Mouse (Mus musculus) splenic B cell, adult 2 months (primary cell): ENCODE data around the gene Tspan31.
A peak's percentile ranks its signal among the peaks of the same experiment; 100 is the strongest.
"Not testable (repeated sequence)": the region's sequence is repeated elsewhere in the genome, so short reads cannot be mapped to it uniquely, and the experiment has no call there.

Experiments used
- DNase-seq: peaks from one replicate; pipeline ENCODE4 v3.0.0-alpha.2; 2011; ENCODE audit warnings: low read depth, low spot score
- H3K27me3 ChIP-seq: 2 replicates; pipeline ENCODE4 v1.6.1; 2012; ENCODE audit warnings: mild to moderate bottlenecking, low read length, moderate library complexity, mixed read lengths; ENCODE audit not compliant: control insufficient read depth, poor library complexity, insufficient read depth, severe bottlenecking
- H3K36me3 ChIP-seq: 2 replicates; pipeline ENCODE4 v1.6.1; 2012; ENCODE audit warnings: mild to moderate bottlenecking, low read length, moderate library complexity, mixed read lengths; ENCODE audit not compliant: control insufficient read depth, poor library complexity, insufficient read depth, severe bottlenecking

Tspan31 gene

DNA sequence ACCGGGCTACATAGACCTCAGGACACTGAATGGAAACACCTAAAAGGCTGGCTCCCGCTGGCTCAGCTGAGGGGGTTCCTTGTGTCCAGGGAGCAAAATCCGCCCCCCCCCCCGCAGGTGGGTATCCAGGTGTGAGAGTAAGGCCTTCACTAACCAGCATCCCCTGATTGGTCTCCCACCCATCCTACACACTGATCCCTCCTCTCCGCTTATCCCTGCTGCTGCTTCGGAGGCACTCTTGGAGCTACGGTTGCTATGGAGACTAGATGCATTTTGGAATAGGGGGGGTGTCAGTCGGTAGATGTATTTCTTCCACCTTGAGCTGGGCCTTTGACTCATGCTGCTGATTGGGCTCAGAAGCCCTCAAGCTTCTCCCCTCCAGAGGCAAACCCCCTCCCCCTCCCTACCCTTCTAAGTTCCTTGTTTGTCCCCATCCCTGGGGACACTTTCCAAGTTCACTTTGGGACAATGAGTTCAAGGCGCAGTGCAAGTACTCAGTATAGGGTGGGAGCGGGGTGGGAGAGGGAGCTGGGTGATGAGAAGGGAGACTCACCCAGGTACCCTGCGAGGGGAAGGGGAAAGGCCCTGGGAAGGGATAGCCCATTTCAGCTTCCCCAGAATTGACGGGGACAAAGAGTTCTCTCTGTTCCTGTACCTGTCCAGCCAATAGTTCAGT is 8.1 kb upstream of the Tspan31 start:
- Histone ChIP-seq H3K36me3 (peaks cover 13% of the 10 kb centered on the region), H3K27me3 (no peaks in the 10 kb centered on the region)
- no peak for DNase-seq

DNA sequence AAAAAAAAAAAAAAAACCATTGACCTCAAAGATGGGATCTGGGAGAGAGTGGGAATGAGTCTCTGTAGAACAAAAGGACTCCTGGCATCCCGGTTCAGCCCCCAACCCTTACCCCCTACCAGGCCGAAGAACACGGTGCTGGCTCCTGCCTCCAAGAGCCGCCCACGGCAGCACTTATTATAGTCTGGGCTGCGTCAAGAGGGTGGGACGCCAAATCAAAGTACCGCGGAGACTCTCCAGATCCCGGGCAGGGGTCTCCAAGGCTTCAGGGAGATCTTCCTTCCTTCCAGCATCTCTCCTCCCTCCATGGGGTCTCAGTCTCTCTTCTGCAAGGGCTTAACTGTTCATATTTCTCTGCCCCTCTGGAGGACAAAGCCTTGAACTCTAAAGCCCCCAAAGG is 7.5 kb upstream of the Tspan31 start:
- Histone ChIP-seq H3K36me3 (peaks cover 11% of the 10 kb centered on the region), H3K27me3 (no peaks in the 10 kb centered on the region)
- DNase-seq: no peak

DNA sequence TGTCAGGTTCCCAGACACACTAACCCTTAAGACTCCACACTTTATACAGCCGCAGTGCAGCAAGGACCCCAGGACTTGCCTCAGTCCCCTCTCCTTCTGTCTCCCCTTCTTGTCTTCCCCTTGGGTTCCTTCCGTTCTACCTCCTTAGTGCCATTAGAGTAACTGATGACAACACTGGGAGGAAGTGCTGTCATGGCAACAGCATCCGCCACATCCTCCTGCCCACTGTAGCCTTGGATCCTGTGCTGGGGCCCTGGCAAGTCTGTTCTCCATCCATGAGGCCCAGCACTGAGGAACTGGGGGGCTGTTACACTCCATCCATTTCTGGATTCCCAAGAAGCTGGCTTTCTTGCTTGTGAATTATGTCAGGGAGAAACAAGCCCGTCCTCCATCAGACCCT is 6.0 kb upstream of the Tspan31 start:
- peak; percentile 83 for DNase-seq
- Histone ChIP-seq H3K27me3 (no peaks in the 10 kb centered on the region), H3K36me3 (peaks cover 11% of the 10 kb centered on the region; the same call in 1 of the 2 replicates)

DNA sequence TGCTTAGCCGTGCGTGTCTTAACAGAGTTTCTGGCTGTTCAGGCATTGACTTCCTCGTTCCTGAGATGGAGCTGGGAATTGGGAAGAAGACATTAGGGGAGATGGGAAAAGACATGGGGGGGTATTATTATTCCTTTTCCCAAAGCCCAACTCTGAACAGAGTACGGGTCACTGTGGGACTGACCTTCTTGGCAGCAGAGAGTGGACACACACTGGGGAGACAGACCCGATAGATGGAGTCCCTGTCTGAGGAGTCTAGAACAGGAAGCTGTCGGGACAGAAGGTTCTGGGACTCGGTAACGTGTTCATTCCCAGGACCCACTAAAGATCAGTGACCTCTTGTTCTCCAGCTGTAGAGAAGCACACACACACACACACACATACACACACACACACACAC is 5.6 kb upstream of the Tspan31 start:
- peaks cover 11% of the 10 kb centered on the region; the same call in 1 of the 2 replicates for H3K36me3 ChIP-seq
- DNase-seq: peak; percentile 16
- H3K27me3 ChIP-seq: no peaks in the 10 kb centered on the region

DNA sequence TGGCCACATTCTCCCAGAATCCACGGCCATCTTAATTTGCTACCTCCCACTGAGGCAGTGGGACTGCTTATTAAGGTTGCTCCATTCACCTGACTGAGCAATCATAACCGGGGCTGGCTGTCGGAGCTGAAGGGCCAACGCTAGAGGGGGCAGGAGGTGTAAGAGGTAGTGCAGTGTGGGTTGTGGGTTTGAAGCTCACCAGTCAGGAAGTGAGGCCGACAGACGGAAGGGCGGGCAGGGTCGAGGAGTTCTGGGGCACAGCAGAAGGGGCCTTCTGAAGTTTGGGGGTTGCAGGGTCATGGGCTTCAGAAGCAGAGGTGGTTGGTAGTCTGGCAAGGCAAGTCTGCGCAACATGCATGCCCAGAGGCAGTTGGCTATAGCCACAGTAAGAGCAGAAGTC is 5.0 kb upstream of the Tspan31 start, which contains the start of gene Agap2:
Gene Agap2, plus strand, starts transcription at position 205 of the 400 bp plus-strand sequence.
- peaks cover 9% of the 10 kb centered on the region; the same call in 1 of the 2 replicates for H3K36me3 ChIP-seq
- DNase-seq: peak; percentile 87
- no peaks in the 10 kb centered on the region for H3K27me3 ChIP-seq

DNA sequence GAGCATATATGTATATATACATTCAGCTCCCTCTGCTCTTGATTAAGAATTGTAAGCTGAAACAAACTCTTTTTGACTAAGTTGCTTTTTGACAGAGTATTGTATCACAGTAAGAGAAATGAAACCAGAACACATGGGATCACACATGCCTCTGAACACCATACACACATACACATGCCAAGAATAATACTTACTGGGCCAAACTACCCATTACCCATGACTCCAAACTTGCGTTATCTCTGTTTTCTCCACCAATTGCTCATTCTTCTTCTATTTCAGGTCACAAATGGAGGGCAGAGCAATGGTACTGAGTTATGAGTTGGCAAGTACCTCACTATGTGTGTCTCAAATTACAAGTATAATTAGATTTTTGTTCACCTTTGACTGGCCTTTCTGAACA is 3.9 kb upstream of the Tspan31 start:
- H3K36me3 ChIP-seq: peaks cover 4% of the 10 kb centered on the region; the same call in 1 of the 2 replicates
- H3K27me3 ChIP-seq: no peaks in the 10 kb centered on the region
- no peak for DNase-seq

DNA sequence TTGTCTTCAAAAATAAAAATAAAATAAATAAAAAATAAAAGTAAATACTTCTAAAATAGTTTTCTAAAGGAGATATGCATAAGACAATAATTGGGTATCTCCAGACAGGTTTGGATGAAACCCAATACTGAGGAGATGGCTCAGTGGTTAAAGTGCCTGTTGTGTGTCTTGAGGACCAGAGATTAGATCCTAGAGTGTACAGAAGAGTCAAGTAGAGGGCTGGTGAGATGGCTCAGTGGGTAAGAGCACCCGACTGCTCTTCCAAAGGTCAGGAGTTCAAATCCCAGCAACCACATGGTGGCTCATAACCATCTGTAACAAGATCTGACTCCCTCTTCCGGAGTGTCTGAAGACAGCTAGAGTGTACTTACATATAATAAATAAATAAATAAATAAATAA is 2.9 kb upstream of the Tspan31 start:
- H3K27me3 ChIP-seq, H3K36me3 ChIP-seq, DNase-seq: not testable (repeated sequence)

DNA sequence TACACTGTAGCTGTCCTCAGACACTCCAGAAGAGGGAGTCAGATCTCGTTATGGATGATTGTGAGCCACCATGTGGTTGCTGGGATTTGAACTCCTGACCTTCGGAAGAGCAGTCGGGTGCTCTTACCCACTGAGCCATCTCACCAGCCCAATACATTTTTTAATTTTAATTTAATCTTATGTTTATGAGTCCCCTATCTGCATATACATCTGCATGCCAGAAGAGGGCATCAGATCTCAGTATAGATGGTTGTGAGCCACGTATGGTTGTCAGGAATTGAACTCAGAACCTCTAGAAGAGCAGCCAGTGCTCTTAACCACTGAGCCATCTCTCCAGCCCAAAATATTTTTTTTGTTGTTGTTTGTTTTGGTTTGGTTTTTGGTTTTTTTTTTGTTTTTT is 2.2 kb upstream of the Tspan31 start:
- H3K36me3 ChIP-seq: not testable (repeated sequence)

DNA sequence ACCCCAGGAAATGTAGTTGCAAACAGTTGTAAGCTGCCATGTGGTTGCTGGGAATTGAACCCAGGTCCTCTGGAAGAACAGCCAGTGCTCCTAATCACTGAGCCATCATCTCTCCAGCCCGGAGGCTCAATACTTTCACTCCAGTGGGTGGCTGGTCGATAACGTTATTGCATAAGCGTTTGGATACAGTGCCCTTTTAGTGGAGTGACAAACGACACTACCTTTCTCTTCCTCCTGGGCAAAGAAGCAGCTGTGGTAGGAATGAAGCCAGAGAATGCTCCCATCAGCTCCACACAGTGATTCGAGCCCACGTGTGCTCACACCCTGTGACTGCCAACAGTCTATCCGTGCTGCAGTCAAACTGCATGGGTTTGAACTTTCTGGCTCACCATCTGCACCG is 1.1 kb upstream of the Tspan31 start:
- no peak for DNase-seq
- Histone ChIP-seq H3K36me3 (0 out of 2 replicates have a peak, but pooled peaks cover 5% of the 10 kb centered on the region), H3K27me3 (no peaks in the 10 kb centered on the region)

More for the DNA sequence above, 2.2 kb upstream of the Tspan31 start:
- H3K27me3 ChIP-seq, DNase-seq: not testable (repeated sequence)

DNA sequence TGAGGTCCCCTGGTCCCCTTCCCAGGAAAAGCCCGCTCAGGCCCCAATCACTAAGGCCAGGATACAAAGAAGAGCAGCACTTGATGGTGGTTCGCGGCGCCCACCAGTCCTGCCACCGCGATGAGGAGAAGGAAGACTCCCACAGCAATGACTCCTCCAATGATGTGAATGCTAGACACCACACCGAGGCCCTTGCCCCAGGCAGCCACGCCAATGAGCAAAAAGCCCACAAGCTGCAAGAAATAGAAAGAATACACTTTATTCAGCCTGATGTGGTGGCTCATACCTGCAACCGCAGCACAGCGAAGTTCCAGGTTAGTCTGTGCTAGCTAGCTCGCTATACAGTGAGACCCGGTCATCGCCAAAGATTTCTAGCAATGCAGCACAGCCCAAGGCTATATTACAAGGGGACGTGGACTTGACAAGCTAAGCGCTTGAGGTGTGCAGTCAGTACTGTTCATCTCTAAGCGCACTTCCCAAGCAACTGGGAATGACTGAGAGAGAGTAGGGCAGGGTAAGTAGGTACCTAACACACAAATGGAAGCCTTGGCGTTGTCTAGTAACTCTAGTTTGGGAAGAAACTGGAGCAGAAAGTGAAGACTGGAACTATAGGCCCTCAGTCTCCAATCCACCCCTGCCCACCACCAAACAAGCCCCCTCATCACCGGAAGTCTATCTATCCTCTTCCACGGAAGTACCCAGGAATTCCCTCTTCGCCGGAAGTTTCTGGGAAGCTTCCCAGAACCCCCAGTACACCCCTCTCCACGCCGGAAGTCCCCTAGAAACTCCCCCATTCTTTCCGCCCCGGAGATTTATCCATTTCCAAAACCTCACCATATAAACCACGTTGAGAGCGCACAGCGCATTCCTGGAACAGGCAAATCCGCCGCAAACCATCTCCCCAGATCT is 529 bp downstream of the Tspan31 start:
- no peak for DNase-seq
- Histone ChIP-seq H3K36me3 (peaks cover 5% of the 10 kb centered on the region), H3K27me3 (no peaks in the 10 kb centered on the region)

DNA sequence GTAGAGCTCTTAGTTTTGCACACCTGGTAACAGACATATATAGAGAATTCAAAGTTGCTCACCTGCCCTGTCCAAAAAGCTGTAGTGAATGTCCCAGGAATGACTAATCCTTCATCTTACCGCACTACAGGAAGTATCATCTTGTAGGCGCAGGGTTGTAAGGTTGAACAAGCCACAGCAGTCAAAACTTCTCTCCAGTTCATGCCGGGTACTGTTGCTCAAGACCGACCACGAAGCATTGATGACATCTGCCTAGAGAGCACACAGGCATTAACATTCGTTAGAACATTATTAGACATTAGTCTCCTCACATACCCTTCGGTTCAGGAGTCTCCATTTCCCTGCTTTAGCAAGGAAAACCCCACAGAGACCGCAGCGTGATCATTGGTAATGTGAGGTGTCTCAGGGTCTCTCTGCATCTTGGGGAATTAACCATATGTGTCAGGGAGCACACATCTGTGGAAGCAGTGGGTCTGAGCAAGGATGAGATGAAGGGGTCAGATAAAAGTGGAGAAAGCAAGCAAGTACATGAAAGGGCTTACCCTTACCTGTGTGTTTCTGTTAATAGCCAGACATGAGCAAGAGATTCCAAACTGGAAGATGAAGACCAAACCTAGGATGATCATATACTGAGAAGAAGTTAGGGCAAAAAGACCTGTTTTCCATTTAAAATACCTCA is 1.6 kb downstream of the Tspan31 start:
- H3K27me3 ChIP-seq: no peaks in the 10 kb centered on the region
- DNase-seq: no peak
- peaks cover 5% of the 10 kb centered on the region for H3K36me3 ChIP-seq

DNA sequence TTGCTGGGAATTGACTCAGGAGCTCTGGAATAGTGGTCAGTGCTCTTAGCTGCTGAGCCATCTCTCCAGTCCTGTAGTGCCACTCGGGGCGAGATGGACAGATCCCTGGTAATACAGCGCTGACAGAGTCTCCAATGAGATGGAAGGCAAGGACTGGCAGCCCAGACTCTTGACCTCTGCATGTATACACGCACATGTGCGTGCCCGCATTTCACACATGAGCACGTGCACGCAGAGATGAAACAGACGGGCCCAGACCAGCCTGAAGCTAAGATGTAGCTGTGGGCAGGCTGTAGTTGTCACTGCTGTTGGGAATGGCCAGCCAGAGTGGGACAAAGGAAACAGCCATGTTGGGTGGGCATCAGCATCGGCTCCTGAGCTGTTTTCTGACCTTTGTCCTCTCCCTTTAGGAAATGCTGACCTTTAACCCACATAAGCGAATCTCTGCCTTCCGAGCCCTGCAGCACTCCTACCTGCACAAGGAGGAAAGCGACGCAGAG is 3.5 kb downstream of the Tspan31 start:
- DNase-seq: no peak
- H3K36me3 ChIP-seq: peaks cover 5% of the 10 kb centered on the region
- no peaks in the 10 kb centered on the region for H3K27me3 ChIP-seq

DNA sequence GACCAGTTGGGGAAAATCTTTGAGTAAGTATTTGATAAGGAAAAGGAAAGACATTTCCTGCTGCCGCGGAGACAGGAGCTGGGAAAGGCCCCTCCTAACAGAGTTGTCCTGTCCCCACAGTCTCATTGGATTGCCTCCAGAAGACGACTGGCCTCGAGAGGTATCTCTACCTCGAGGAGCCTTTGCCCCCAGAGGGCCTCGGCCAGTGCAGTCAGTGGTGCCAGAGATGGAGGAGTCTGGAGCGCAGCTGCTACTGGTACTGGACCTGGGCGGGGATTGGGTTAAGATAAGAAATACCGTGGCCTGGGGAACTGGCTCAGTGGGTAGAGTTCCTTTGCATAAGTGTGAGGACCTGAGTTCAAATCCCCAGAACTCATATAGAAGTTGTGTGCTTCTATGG is 4.1 kb downstream of the Tspan31 start:
- Histone ChIP-seq H3K27me3 (no peaks in the 10 kb centered on the region), H3K36me3 (peaks cover 5% of the 10 kb centered on the region)
- DNase-seq: no peak

DNA sequence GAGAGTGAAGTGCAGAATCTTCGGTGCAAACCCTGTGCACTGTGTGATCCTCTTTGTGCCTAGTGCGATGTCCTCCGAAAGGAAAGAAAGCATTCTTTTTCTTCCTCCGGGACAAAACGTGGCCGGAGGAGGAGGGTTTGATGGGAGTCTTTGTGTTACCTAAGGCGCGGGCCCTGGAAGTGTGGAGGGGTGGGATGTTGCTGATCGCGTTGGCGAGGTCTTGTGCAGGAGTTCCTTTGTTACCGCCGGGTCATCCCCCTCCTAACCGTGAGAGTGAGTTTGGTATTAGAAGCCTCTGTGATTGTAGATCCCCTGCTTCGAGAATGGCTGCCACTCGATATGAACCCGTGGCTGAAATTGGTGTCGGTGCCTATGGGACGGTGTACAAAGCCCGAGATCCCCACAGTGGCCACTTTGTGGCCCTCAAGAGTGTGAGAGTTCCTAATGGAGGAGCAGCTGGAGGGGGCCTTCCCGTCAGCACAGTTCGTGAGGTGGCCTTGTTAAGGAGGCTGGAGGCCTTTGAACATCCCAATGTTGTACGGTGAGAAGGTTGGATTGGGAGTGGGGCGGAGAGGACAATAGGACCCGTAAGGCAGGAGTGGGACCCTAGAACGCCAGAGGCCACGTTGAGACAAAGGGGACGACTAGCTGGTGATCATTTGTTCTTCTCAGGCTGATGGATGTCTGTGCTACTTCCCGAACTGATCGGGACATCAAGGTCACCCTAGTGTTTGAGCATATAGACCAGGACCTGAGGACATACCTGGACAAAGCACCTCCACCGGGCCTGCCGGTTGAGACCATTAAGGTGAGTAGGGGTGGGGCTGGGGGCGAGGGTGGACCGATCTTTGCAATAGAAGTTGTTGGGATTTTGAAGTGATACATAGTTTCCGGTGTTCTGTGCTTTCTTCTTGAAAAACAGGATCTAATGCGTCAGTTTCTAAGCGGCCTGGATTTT is 5.9 kb downstream of the Tspan31 start:
- peak; percentile 34 for DNase-seq
- H3K27me3 ChIP-seq: no peaks in the 10 kb centered on the region
- peaks cover 5% of the 10 kb centered on the region for H3K36me3 ChIP-seq
